Mouse (Mus musculus): ENCODE data around the gene Hdac4. TPM values are rescaled to one million over a fixed set of nuclear protein-coding genes. Genes with fewer than 3 reads are reported as not detected.

Gene Hdac4
- polyA plus RNA-seq, 1 experiment from 2014 or later, result 20.3 TPM

DNA sequence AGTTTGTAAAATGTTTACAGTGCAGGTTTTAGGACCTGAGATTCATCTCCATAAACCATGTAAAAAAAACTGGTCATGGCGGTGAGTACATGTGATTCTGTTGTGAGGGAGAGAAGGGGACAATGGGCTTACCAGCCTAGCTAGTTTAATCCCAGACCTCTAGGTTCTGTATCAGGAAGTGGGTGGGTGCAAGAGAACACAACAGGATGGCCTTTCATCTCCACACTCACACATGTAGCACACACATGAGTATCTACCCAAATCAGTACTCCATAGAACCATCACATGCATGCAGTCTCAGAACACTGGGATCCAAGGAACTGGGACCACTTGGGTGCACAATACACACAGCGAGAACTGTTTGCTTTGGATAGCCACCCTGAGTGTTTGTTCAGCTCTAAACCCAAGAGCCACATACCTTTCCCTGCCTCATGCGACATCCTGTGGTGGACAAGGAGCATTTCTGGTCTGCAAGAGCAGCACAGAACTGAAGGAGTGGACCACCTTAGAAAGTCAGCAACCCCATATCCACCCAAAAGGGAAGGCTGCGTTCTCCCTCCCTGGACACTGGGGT, 143.9 kb downstream of the Hdac4 start:
- H3K9ac ChIP-seq (replicated peaks; ENCODE audit: low read depth, low read length), result no peak overlapping the region
- no peak overlapping the region for H3K27ac ChIP-seq (ENCODE audit: low read length)
- H3K27me3 ChIP-seq (ENCODE audit: control insufficient read depth, insufficient read depth, low read length), result no peaks in the 10 kb centered on the region
- H3K9me3 ChIP-seq (ENCODE audit: control insufficient read depth, low read depth, low read length), result no peaks in the 10 kb centered on the region
- H3K4me3 ChIP-seq (ENCODE audit: low read depth, low read length), result no peak overlapping the region
- 69% methylated on average over 4 of the region's 4 CpGs for WGBS
- no peaks in the 10 kb centered on the region for H3K36me3 ChIP-seq (ENCODE audit: control insufficient read depth, insufficient read depth, low read length)
- H3K4me1 ChIP-seq (ENCODE audit: control insufficient read depth, insufficient read depth, low read length), result peaks cover 16% of the 10 kb centered on the region; the same call in 1 of the 2 replicates
- H3K4me2 ChIP-seq (replicated peaks; ENCODE audit: low read depth, low read length), result no peak overlapping the region
- ATAC-seq (ENCODE audit: insufficient number of reproducible peaks, insufficient read depth, low FRiP score, low read depth), result no peak

DNA sequence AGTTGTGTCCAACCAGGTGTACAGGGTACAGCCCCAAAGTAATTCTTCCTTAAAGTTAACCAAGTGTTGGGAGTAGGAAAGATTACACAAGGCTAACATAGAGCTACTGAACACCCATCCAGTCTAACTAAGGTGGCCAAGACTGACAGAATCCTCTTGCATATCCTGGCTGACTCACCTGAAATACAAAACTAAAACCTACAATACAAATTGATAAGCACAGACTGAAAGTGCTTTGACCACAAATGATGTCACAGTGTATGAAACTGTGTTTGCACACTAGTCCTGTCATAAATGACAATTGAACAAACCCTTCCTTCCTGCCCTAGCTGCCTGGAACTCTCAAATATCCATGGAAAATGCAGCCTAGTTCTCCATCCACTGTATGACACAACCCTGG, 144.5 kb downstream of the Hdac4 start:
- H3K9ac ChIP-seq (replicated peaks; ENCODE audit: low read depth, low read length), result no peak overlapping the region
- no peak overlapping the region for H3K27ac ChIP-seq (ENCODE audit: low read length)
- H3K4me3 ChIP-seq (ENCODE audit: low read depth, low read length), result no peak overlapping the region
- H3K9me3 ChIP-seq (ENCODE audit: control insufficient read depth, low read depth, low read length), result no peaks in the 10 kb centered on the region
- H3K4me1 ChIP-seq (ENCODE audit: control insufficient read depth, insufficient read depth, low read length), result peaks cover 18% of the 10 kb centered on the region
- no peaks in the 10 kb centered on the region for H3K36me3 ChIP-seq (ENCODE audit: control insufficient read depth, insufficient read depth, low read length)
- no peak overlapping the region for H3K4me2 ChIP-seq (replicated peaks; ENCODE audit: low read depth, low read length)
- ATAC-seq (ENCODE audit: insufficient number of reproducible peaks, insufficient read depth, low FRiP score, low read depth), result no peak
- H3K27me3 ChIP-seq (ENCODE audit: control insufficient read depth, insufficient read depth, low read length), result no peaks in the 10 kb centered on the region

DNA sequence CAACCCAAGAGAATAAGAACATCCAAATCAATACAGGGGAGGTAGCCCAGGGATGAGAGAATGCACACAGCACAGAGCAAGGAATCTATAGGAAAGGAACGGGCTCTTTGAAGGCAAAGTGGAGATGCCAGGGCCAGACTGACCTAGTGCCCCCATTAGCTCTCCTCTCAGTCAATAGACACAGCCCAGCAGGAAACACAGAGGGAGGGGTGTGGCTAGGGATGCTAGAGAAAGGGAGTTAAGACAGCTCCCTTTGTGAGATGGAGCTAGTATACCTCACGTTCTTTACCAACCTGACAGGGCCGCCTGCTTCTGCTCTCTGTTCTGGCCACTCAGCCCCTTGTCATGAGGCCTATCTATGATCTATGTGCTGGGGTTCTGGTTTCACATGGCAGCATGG, 144.9 kb downstream of the Hdac4 start:
- 21% methylated on average over 3 of the region's 3 CpGs for WGBS
- Histone ChIP-seq H3K9ac (replicated peaks; ENCODE audit: low read depth, low read length) (no peak overlapping the region), H3K4me3 (ENCODE audit: low read depth, low read length) (no peak overlapping the region), H3K4me1 (ENCODE audit: control insufficient read depth, insufficient read depth, low read length) (peaks cover 20% of the 10 kb centered on the region), H3K27ac (ENCODE audit: low read length) (no peak overlapping the region), H3K9me3 (ENCODE audit: control insufficient read depth, low read depth, low read length) (no peaks in the 10 kb centered on the region), H3K36me3 (ENCODE audit: control insufficient read depth, insufficient read depth, low read length) (no peaks in the 10 kb centered on the region), H3K27me3 (ENCODE audit: control insufficient read depth, insufficient read depth, low read length) (no peaks in the 10 kb centered on the region), H3K4me2 (replicated peaks; ENCODE audit: low read depth, low read length) (no peak overlapping the region)
- ATAC-seq (ENCODE audit: insufficient number of reproducible peaks, insufficient read depth, low FRiP score, low read depth), result no peak

DNA sequence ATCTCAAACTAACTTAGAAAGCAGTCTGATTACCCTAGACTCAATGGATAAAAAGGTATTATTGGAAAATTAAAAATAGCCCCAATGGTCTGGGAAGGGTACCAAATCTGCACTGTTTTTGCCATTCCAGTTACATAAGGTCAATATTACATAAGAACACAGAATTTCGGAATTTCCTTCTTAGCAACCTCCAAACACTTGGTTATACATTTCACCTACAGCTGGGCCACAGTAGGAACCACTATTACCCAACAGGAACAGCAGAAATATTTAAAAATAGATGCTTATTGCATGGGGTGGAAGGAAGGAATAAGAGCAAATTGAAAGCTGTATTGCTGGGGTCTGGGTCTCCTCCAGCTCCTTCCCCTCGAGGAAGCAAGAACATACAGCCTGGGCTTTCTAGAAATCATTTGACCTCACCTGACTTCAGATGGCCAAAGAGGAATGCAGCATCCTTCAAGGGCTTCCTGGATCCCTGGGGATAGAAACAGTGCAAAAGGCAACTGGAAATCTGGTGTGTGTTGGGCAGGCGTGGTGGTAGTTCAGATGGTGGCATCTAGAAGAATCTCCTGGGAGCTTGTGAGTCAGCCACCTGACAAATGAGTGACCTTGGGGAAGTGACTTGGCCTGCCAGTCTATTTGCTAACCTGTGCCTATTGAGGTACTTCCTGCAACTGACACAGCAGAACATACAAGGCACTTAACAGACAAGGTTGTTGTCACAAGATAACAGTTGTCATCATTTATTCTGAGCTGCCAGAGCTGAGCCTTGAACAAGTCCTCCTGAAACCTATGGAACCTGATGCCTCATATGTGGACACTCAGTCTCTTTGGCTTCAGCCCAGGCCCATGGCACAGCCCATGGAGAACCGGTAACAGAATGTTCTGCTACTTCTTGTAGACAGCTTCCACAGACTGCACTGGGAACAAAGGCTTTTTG, 146.8 kb downstream of the Hdac4 start:
- Histone ChIP-seq H3K27ac (ENCODE audit: low read length) (no peak overlapping the region), H3K9ac (replicated peaks; ENCODE audit: low read depth, low read length) (no peak overlapping the region), H3K4me2 (replicated peaks; ENCODE audit: low read depth, low read length) (no peak overlapping the region), H3K9me3 (ENCODE audit: control insufficient read depth, low read depth, low read length) (no peaks in the 10 kb centered on the region), H3K4me1 (ENCODE audit: control insufficient read depth, insufficient read depth, low read length) (peaks cover 24% of the 10 kb centered on the region), H3K27me3 (ENCODE audit: control insufficient read depth, insufficient read depth, low read length) (no peaks in the 10 kb centered on the region), H3K4me3 (ENCODE audit: low read depth, low read length) (no peak overlapping the region), H3K36me3 (ENCODE audit: control insufficient read depth, insufficient read depth, low read length) (no peaks in the 10 kb centered on the region)
- ATAC-seq (ENCODE audit: insufficient number of reproducible peaks, insufficient read depth, low FRiP score, low read depth), result no peak
- WGBS, result 87% methylated on average over 4 of the region's 4 CpGs

DNA sequence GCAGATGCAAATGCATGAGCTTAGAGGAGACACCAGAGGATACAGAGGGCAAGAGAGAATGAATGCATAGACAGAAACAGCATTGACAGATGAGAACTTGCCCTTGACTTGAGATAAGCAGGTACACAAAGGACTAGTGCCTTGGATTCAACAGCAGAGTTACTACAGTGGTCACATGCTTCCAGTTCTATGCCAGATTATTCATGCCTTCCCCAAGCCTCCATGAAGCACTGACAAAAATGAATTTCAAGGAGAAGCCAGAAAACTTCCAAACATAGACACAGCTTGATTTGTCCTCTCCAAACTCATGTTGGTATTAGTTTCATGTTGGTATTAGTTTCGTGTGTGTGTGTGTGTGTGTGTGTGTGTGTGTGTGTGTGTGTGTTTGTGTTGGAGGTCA, 149.8 kb downstream of the Hdac4 start:
- Histone ChIP-seq H3K36me3 (ENCODE audit: control insufficient read depth, insufficient read depth, low read length) (no peaks in the 10 kb centered on the region), H3K4me3 (ENCODE audit: low read depth, low read length) (no peak overlapping the region), H3K9me3 (ENCODE audit: control insufficient read depth, low read depth, low read length) (no peaks in the 10 kb centered on the region), H3K4me1 (ENCODE audit: control insufficient read depth, insufficient read depth, low read length) (peaks cover 24% of the 10 kb centered on the region), H3K27me3 (ENCODE audit: control insufficient read depth, insufficient read depth, low read length) (no peaks in the 10 kb centered on the region), H3K27ac (ENCODE audit: low read length) (no peak overlapping the region), H3K4me2 (replicated peaks; ENCODE audit: low read depth, low read length) (no peak overlapping the region), H3K9ac (replicated peaks; ENCODE audit: low read depth, low read length) (no peak overlapping the region)
- ATAC-seq (ENCODE audit: insufficient number of reproducible peaks, insufficient read depth, low FRiP score, low read depth), result no peak
- WGBS, result 77% methylated on average over 1 of the region's 1 CpGs

DNA sequence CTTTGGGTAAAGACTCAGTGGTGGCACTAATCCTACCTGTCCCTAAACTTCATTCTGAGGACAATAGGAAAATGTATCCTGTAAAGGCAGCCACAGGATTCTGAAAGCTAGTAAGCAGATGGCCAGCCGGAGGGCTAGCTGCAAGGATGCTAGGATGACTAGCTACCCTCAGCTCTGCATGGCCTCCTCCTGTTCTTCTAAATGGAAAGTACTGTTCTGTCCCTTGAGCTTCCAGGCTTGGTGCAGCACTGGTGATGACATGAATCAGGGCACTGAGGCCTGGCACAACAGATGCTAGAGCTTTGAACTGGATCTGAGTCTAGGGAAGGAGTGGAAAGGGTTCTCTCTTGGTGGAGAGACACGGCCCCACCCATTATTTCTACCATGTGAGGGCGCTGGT, 150.6 kb downstream of the Hdac4 start:
- Histone ChIP-seq H3K4me2 (replicated peaks; ENCODE audit: low read depth, low read length) (no peak overlapping the region), H3K27me3 (ENCODE audit: control insufficient read depth, insufficient read depth, low read length) (no peaks in the 10 kb centered on the region), H3K4me1 (ENCODE audit: control insufficient read depth, insufficient read depth, low read length) (peaks cover 21% of the 10 kb centered on the region), H3K9me3 (ENCODE audit: control insufficient read depth, low read depth, low read length) (no peaks in the 10 kb centered on the region), H3K9ac (replicated peaks; ENCODE audit: low read depth, low read length) (no peak overlapping the region), H3K27ac (ENCODE audit: low read length) (no peak overlapping the region), H3K36me3 (ENCODE audit: control insufficient read depth, insufficient read depth, low read length) (no peaks in the 10 kb centered on the region), H3K4me3 (ENCODE audit: low read depth, low read length) (no peak overlapping the region)
- ATAC-seq (ENCODE audit: insufficient number of reproducible peaks, insufficient read depth, low FRiP score, low read depth), result no peak
- WGBS, result 87% methylated on average over 3 of the region's 3 CpGs

DNA sequence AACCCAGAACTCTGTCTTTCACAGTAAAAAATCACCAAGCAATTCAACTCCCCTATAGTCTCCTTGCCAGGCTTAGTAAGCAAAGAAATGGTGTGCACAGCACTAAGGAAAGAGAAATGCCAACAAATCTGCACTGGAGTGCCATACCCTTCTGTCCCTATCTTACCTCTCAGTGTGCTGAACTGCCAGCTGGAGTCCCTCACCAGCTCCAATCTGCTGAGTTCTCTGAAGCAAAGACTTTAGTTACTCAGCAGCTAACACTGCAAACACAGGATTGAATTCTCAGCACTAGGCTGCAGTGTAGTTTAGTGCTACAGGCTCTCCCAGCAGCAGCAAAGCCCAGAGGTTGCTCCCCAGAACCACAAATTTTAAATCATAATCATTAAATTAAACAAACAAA, 151.5 kb downstream of the Hdac4 start:
- H3K9ac ChIP-seq (replicated peaks; ENCODE audit: low read depth, low read length), result no peak overlapping the region
- no peak overlapping the region for H3K4me3 ChIP-seq (ENCODE audit: low read depth, low read length)
- H3K27me3 ChIP-seq (ENCODE audit: control insufficient read depth, insufficient read depth, low read length), result no peaks in the 10 kb centered on the region
- no peak overlapping the region for H3K27ac ChIP-seq (ENCODE audit: low read length)
- ATAC-seq (ENCODE audit: insufficient number of reproducible peaks, insufficient read depth, low FRiP score, low read depth), result no peak
- peaks cover 21% of the 10 kb centered on the region for H3K4me1 ChIP-seq (ENCODE audit: control insufficient read depth, insufficient read depth, low read length)
- no peaks in the 10 kb centered on the region for H3K9me3 ChIP-seq (ENCODE audit: control insufficient read depth, low read depth, low read length)
- H3K4me2 ChIP-seq (replicated peaks; ENCODE audit: low read depth, low read length), result no peak overlapping the region
- H3K36me3 ChIP-seq (ENCODE audit: control insufficient read depth, insufficient read depth, low read length), result no peaks in the 10 kb centered on the region

DNA sequence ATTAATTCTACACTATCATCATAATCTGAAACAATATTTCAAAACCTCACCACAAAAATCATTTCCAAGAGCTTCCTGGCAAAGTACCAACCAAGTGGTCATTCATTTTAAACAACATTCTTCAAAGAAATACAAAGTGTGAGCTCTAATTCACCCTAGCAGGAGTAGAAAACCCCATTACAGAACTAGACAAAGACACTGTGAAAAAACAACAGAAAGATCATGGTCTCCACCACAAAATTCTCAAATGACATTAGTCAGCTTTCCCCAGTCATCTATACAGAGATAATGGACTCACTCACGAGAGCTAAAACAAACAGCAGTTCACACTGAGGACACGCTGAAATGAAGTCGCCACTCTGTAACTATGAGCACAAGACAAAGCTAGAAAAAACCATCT, 153.4 kb downstream of the Hdac4 start:
- no peak overlapping the region for H3K27ac ChIP-seq (ENCODE audit: low read length)
- 12% methylated on average over 3 of the region's 3 CpGs for WGBS
- no peaks in the 10 kb centered on the region for H3K27me3 ChIP-seq (ENCODE audit: control insufficient read depth, insufficient read depth, low read length)
- H3K9ac ChIP-seq (replicated peaks; ENCODE audit: low read depth, low read length), result no peak overlapping the region
- no peaks in the 10 kb centered on the region for H3K36me3 ChIP-seq (ENCODE audit: control insufficient read depth, insufficient read depth, low read length)
- ATAC-seq (ENCODE audit: insufficient number of reproducible peaks, insufficient read depth, low FRiP score, low read depth), result no peak
- no peak overlapping the region for H3K4me3 ChIP-seq (ENCODE audit: low read depth, low read length)
- no peaks in the 10 kb centered on the region for H3K9me3 ChIP-seq (ENCODE audit: control insufficient read depth, low read depth, low read length)
- H3K4me2 ChIP-seq (replicated peaks; ENCODE audit: low read depth, low read length), result no peak overlapping the region
- H3K4me1 ChIP-seq (ENCODE audit: control insufficient read depth, insufficient read depth, low read length), result peaks cover 24% of the 10 kb centered on the region

Measured in stomach, embryonic 14.5 days (tissue).